In genomic region chr6:84224861-84225260, GRCm38 (mm10) we compare ENCODE assay signal across 10 mouse cellular contexts.
DNase-seq lines count a peak whose midpoint lies in the region; ATAC-seq lines count a peak whose summit lies in the region.
"Had no signal": no experiment of that assay in that cellular context is flagged by ENCODE, and none has a peak within 500 bp of the region (broad histone marks: within the 10 kb centered on the region; RNA-seq: fewer than 3 reads in every experiment).

No protein-coding gene starts in this region.

- no peaks in the 10 kb centered on the region for H3K27me3 ChIP-seq in intestine, embryonic 16.5 days (replicated peaks; ENCODE audit: control insufficient read depth, insufficient read depth, low read length)
- H3K27me3 ChIP-seq: embryonic facial prominence, embryonic 12.5 days had no signal

- H3K4me2 ChIP-seq in intestine, embryonic 16.5 days (ENCODE audit: low read depth, low read length): no peak overlapping the region
- H3K4me2 ChIP-seq: embryonic facial prominence, embryonic 12.5 days had no signal

- 48% methylated on average over 4 of the region's 4 CpGs for WGBS in intestine, embryonic 16.5 days

- no peak overlapping the region for H3K4me3 ChIP-seq in intestine, embryonic 16.5 days (ENCODE audit: low read length)
- H3K4me3 ChIP-seq: embryonic facial prominence, embryonic 12.5 days had no signal

- no peak for ATAC-seq in intestine, embryonic 16.5 days
- no peak for ATAC-seq in erythroblast, adult 5-6 weeks (replicated peaks; ENCODE audit: low FRiP score, poor library complexity, severe bottlenecking)

- no peaks in the 10 kb centered on the region for H3K36me3 ChIP-seq in intestine, embryonic 16.5 days (ENCODE audit: control insufficient read depth, insufficient read depth, low read length)
- H3K36me3 ChIP-seq: embryonic facial prominence, embryonic 12.5 days had no signal

- no peaks in the 10 kb centered on the region for H3K4me1 ChIP-seq in intestine, embryonic 16.5 days (ENCODE audit: control insufficient read depth, insufficient read depth, low read length)

- H3K27ac ChIP-seq in intestine, embryonic 16.5 days (ENCODE audit: low read length): no peak overlapping the region
- H3K27ac ChIP-seq: embryonic facial prominence, embryonic 12.5 days had no signal

- H3K9me3 ChIP-seq in intestine, embryonic 16.5 days (ENCODE audit: control insufficient read depth, low read length): no peaks in the 10 kb centered on the region
- H3K9me3 ChIP-seq: embryonic facial prominence, embryonic 12.5 days had no signal

- no peak overlapping the region for H3K9ac ChIP-seq in intestine, embryonic 16.5 days (ENCODE audit: low read depth, low read length)
- H3K9ac ChIP-seq: embryonic facial prominence, embryonic 12.5 days had no signal

- DNase-seq in gastrocnemius, adult 18-20 months (ENCODE audit: low spot score): peak; percentile 88
- DNase-seq in gastrocnemius, postnatal 10 days: no peak
- DNase-seq in MN1 (ENCODE audit: low spot score): peak; percentile 71
- peak; percentile 51 to 62 for DNase-seq in cerebellum, postnatal 14 days
- peak; percentile 78 for DNase-seq in heart, postnatal 4 days
- no peak for DNase-seq in natural killer cell, adult 2 months (ENCODE audit: low spot score in 2 of 2)
- DNase-seq: thymus, postnatal 4 days had no signal

Comparison
In these comparisons a context has a peak if more than half of its experiments do, and no peak if none do; other contexts are left out.
1. DNase-seq: peak in gastrocnemius, adult 18-20 months (single experiment), MN1 (single experiment), cerebellum, postnatal 14 days (2 of 2) and heart, postnatal 4 days (single experiment); none in gastrocnemius, postnatal 10 days (single experiment) and natural killer cell, adult 2 months (0 of 2).